Mouse (Mus musculus) forebrain, embryonic 11.5 days (tissue): Measurements from ENCODE around the gene AI854703. TPM values are rescaled to one million over a fixed set of nuclear protein-coding genes. Genes with fewer than 3 reads are reported as not detected.

Experiments used
- ATAC-seq: fragments of 200-750 bp; cut with Nextera tagmentation; replicated peaks from 2 replicates; pipeline ENCODE4 v1.8.0; 2017; ENCODE audit warnings: moderate TSS enrichment; ENCODE audit not compliant: low FRiP score
- DNase-seq: peaks from one replicate; pipeline ENCODE4 v3.0.0-alpha.2; 2017; ENCODE audit warnings: low spot score
- H3K27ac ChIP-seq: fragments of 300-500 bp; sonication (generic); 2 replicates; pipeline ENCODE4 v1.5.1; 2014; ENCODE audit warnings: low read depth, low read length
- H3K27me3 ChIP-seq: fragments of 300-500 bp; sonication (generic); 2 replicates; pipeline ENCODE4 v1.6.1; 2014; ENCODE audit warnings: mild to moderate bottlenecking, low read length, mixed read lengths; ENCODE audit not compliant: control insufficient read depth, insufficient read depth
- H3K36me3 ChIP-seq: fragments of 300-500 bp; sonication (generic); 2 replicates; pipeline ENCODE4 v1.6.1; 2014; ENCODE audit warnings: mild to moderate bottlenecking, low read length, moderate library complexity, mixed read lengths; ENCODE audit not compliant: control insufficient read depth, insufficient read depth
- H3K4me1 ChIP-seq: fragments of 300-500 bp; sonication (generic); replicated peaks from 2 replicates; pipeline ENCODE4 v1.6.1; 2014; ENCODE audit warnings: low read length, mixed read lengths; ENCODE audit not compliant: control insufficient read depth, insufficient read depth
- H3K4me2 ChIP-seq: fragments of 300-500 bp; sonication (generic); 2 replicates; pipeline ENCODE4 v1.6.1; 2014; ENCODE audit warnings: low read depth, mild to moderate bottlenecking, low read length, moderate library complexity, mixed read lengths; ENCODE audit not compliant: severe bottlenecking
- H3K4me3 ChIP-seq: fragments of 300-500 bp; sonication (generic); 2 replicates; pipeline ENCODE4 v1.5.1; 2014; ENCODE audit warnings: low read depth, low read length
- H3K9ac ChIP-seq: fragments of 300-500 bp; sonication (generic); 2 replicates; pipeline ENCODE4 v1.6.1; 2014; ENCODE audit warnings: low read length
- H3K9me3 ChIP-seq: fragments of 300-500 bp; sonication (generic); 2 replicates; pipeline ENCODE4 v1.6.1; 2016; ENCODE audit warnings: low read length, mixed read lengths; ENCODE audit not compliant: control insufficient read depth
- WGBS: fragments of 180-500 bp; shearing (Covaris S2); extraction: QIAGEN DNeasy Blood & Tissue Kit; methylation state at CpG from one replicate; pipeline ENCODE4 v1.1.7; 2014; 5-methylcytosine and 5-hydroxymethylcytosine counted together
- polyA plus RNA-seq: library from polyadenylated mRNA; unstranded; fragments of >200 nt; fragmentation: Nextera tagmentation; extraction: Ambion mirVana; gene quantifications from 2 replicates; pipeline ENCODE4 v1.2.1, GENCODE M21; 2014

AI854703 gene
- polyA plus RNA-seq = 0.48 and 0.60 TPM in 2 replicates

DNA sequence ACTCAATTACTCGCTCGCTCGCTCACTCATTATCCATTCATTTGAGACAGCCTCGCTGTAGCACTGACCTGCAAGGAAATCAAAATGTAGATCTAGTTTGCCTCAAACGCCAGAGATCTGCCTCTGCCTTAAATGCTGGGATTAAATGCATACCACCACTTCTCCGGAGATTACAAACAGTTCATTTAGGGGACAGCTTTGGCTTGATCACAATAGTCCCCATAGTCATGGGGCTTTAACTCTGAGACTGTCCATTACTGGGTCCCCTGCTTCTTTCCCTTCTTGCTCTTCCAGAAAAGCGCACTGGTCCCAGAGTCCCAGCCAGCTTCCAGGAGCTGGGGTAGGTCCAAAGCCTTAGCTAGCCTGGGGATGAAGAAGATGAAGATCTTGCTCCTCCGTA, at the start of gene AI854703:
Gene AI854703 (plus strand): TSS at position 301 of the 400 bp plus-strand sequence.
- ATAC-seq (0 out of 2 replicates have a peak, but pooled peaks have one; percentile 3), DNase-seq (no peak)
- Histone ChIP-seq H3K4me1 (peaks cover 2% of the 10 kb centered on the region; the same call in 1 of the 2 replicates), H3K4me2 (peak within 1 kb of the TSS; percentile 70), H3K9ac (peak within 1 kb of the TSS; percentile 49), H3K36me3 (no peaks in the 10 kb centered on the region; the same call in 1 of the 2 replicates), H3K4me3 (peak within 1 kb of the TSS; percentile 40), H3K27me3 (peaks cover 30% of the 10 kb centered on the region), H3K9me3 (no peaks in the 10 kb centered on the region), H3K27ac (no peak within 1 kb of the TSS)
- WGBS = 27% methylated on average over 8 of the region's 8 CpGs

- DNase-seq (no peak), ATAC-seq (no peak)
- 74% methylated on average over 5 of the region's 5 CpGs for WGBS
- no peaks in the 10 kb centered on the region for H3K27me3 ChIP-seq
- H3K9me3 ChIP-seq = no peaks in the 10 kb centered on the region
- H3K27ac ChIP-seq = no peak overlapping the region
- no peaks in the 10 kb centered on the region for H3K36me3 ChIP-seq
- H3K4me3 ChIP-seq = no peak overlapping the region
- H3K4me2 ChIP-seq = no peak overlapping the region
- no peaks in the 10 kb centered on the region for H3K4me1 ChIP-seq
- no peak overlapping the region for H3K9ac ChIP-seq
Observed at GRCm38 (mm10) chr6:48578736-48579135, 47.8 kb upstream of the AI854703 start.

DNA sequence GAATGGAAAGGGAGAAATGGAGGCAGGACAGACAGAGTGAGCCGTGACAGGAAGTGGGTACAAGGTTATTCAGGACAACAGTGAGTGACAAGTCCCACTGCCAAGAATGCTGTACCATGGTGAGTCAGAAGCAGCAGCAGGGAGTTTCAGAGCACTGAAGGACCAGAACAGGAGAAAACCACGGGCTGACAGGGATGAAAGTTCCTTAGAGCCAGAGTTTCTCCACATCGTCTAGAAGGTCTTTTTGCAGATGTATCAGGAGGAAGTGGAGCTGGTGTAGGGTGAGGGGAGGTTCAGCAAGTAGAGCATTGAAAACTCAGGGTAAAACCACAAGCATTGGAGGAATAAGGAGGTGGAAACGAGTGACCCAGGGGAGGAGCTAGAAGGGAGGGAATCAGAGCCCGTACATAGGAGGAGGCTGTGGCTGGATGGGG, 47.3 kb upstream of the AI854703 start:
- H3K4me3 ChIP-seq = no peak overlapping the region
- no peaks in the 10 kb centered on the region for H3K4me1 ChIP-seq
- H3K9ac ChIP-seq = no peak overlapping the region
- no peaks in the 10 kb centered on the region for H3K9me3 ChIP-seq
- DNase-seq (no peak), ATAC-seq (no peak)
- H3K27me3 ChIP-seq = no peaks in the 10 kb centered on the region
- no peak overlapping the region for H3K4me2 ChIP-seq
- no peaks in the 10 kb centered on the region for H3K36me3 ChIP-seq
- 52% methylated on average over 5 of the region's 5 CpGs for WGBS
- no peak overlapping the region for H3K27ac ChIP-seq

- Histone ChIP-seq H3K9ac (no peak overlapping the region), H3K27me3 (no peaks in the 10 kb centered on the region), H3K4me3 (no peak overlapping the region), H3K27ac (no peak overlapping the region), H3K36me3 (no peaks in the 10 kb centered on the region), H3K9me3 (no peaks in the 10 kb centered on the region), H3K4me2 (no peak overlapping the region), H3K4me1 (no peaks in the 10 kb centered on the region)
- DNase-seq (no peak), ATAC-seq (no peak)
- 37% methylated on average over 3 of the region's 3 CpGs for WGBS
Observed at GRCm38 (mm10) chr6:48581257-48581656, 45.3 kb upstream of the AI854703 start.

GRCm38 (mm10) chr6:48582037-48582436, 44.5 kb upstream of the AI854703 start:
- Histone ChIP-seq H3K4me1 (no peaks in the 10 kb centered on the region), H3K27ac (no peak overlapping the region), H3K4me3 (no peak overlapping the region), H3K36me3 (no peaks in the 10 kb centered on the region), H3K4me2 (no peak overlapping the region), H3K9me3 (no peaks in the 10 kb centered on the region), H3K27me3 (no peaks in the 10 kb centered on the region), H3K9ac (no peak overlapping the region)
- ATAC-seq (no peak), DNase-seq (no peak)
- 75% methylated on average over 3 of the region's 3 CpGs for WGBS

GRCm38 (mm10) chr6:48589194-48589750, 37.3 kb upstream of the AI854703 start, which contains the start of gene Gm45021:
TSS of gene Gm45021 (plus strand) at chr6:48589610.
- Histone ChIP-seq H3K27ac (no peak within 1 kb of the TSS), H3K36me3 (no peaks in the 10 kb centered on the region), H3K4me1 (0 out of 2 replicates have a peak, but pooled peaks cover 3% of the 10 kb centered on the region), H3K4me3 (no peak within 1 kb of the TSS), H3K27me3 (no peaks in the 10 kb centered on the region), H3K4me2 (no peak within 1 kb of the TSS), H3K9ac (no peak within 1 kb of the TSS), H3K9me3 (no peaks in the 10 kb centered on the region)
- DNase-seq (no peak), ATAC-seq (no peak)
- 82% methylated on average over 6 of the region's 6 CpGs for WGBS

DNA sequence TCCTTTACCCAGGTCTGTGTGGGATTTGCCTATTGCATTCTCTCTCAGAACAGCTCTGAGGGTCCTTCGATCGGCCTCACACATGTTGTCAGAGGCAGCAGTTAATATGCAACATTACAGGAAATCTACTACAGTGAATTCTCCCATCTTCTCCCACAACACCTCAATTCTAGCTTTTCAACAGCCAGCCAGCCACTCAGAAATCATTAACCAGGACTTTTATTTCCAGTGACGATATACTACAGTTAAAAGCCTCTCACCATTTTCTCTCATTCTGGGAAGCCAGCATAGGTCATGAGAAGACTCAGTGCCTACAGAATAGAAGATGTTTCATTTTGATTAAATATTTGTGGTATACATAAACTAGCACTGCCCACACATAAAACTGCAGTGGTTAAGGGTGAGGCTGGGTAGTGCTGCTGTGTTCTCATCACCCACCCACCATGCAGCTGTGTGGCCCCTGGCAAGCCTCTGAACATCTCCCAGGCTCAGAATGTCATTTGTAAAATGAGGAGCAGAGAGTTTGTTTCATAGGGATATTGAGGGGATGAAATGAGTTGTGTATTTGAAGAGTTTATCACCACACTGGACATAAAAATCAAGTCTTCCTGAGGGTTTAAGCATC, 35.2 kb upstream of the AI854703 start:
- no peaks in the 10 kb centered on the region for H3K27me3 ChIP-seq
- no peak overlapping the region for H3K4me2 ChIP-seq
- DNase-seq = no peak
- H3K27ac ChIP-seq = no peak overlapping the region
- no peak for ATAC-seq
- WGBS = 89% methylated on average over 3 of the region's 3 CpGs
- H3K36me3 ChIP-seq = peaks cover 4% of the 10 kb centered on the region
- H3K9me3 ChIP-seq = peaks cover 3% of the 10 kb centered on the region; the same call in 1 of the 2 replicates
- H3K4me1 ChIP-seq = peaks cover 6% of the 10 kb centered on the region; the same call in 1 of the 2 replicates
- no peak overlapping the region for H3K4me3 ChIP-seq
- no peak overlapping the region for H3K9ac ChIP-seq

DNA sequence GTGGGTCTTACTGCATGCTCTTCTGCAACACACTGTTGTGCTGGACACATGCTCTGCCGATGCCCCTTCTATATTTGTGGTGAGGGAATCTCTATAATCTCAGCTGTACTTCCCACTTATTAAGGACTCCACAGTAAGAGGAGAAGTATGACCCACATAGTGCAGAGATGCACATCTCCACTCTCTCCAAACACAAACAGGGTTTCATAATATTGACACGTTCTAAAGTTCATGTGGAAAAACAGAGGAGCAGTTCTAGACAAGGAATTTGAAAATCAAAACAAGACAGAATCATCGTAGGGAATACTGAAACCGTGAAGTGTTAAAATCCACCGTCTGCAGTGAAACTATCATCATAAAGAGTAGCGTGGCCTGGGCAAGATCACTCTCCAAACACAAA, 34.7 kb upstream of the AI854703 start:
- H3K27me3 ChIP-seq = no peaks in the 10 kb centered on the region
- no peak overlapping the region for H3K4me2 ChIP-seq
- no peak for DNase-seq
- H3K4me1 ChIP-seq = peaks cover 6% of the 10 kb centered on the region; the same call in 1 of the 2 replicates
- peaks cover 10% of the 10 kb centered on the region for H3K36me3 ChIP-seq
- H3K4me3 ChIP-seq = no peak overlapping the region
- H3K9me3 ChIP-seq = peaks cover 7% of the 10 kb centered on the region; the same call in 1 of the 2 replicates
- WGBS = 88% methylated on average over 6 of the region's 6 CpGs
- ATAC-seq = no peak
- no peak overlapping the region for H3K27ac ChIP-seq
- no peak overlapping the region for H3K9ac ChIP-seq
